16 mouse cellular contexts compared by ENCODE assay signal in the genomic region with DNA sequence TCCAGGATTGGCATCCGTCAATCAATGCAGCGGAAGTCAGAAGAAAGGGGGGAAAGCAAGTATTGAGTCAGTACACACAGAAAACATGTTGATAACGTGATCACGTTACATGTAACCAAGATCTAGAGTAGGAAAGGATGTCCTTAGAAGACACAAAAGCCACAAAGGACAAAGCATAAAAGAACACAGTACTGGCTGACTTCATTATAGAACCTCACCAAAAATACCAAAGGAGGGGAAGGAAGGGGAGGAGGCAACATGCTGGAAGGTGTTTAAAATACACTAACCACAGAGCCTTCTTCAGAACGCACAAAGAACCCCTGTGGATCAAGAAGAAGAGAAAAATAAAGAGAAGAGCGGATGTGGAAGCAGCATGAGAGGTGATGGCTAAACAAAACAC. TPM values are rescaled to one million over a fixed set of nuclear protein-coding genes. Genes with fewer than 3 reads are reported as not detected.
DNase-seq lines count a peak whose midpoint lies in the region; ATAC-seq lines count a peak whose summit lies in the region.
"Had no signal": no experiment of that assay in that cellular context is flagged by ENCODE, and none has a peak within 500 bp of the region (broad histone marks: within the 10 kb centered on the region; RNA-seq: fewer than 3 reads in every experiment).

No protein-coding gene starts in this region.

- no peaks in the 10 kb centered on the region for H3K27me3 ChIP-seq in forebrain, embryonic 12.5 days
- H3K27me3 ChIP-seq in forebrain, embryonic 11.5 days (ENCODE audit: control insufficient read depth, insufficient read depth, low read length), result no peaks in the 10 kb centered on the region
- H3K27me3 ChIP-seq in liver, embryonic 13.5 days, result no peaks in the 10 kb centered on the region
- no peaks in the 10 kb centered on the region for H3K27me3 ChIP-seq in liver, embryonic 11.5 days (replicated peaks; ENCODE audit: control insufficient read depth, insufficient read depth, low read length)
- H3K27me3 ChIP-seq: limb, embryonic 15.5 days; neural tube, embryonic 12.5 days had no signal

- H3K4me2 ChIP-seq in forebrain, embryonic 12.5 days, result no peak overlapping the region
- no peak overlapping the region for H3K4me2 ChIP-seq in forebrain, embryonic 11.5 days (ENCODE audit: low read depth, low read length, severe bottlenecking)
- H3K4me2 ChIP-seq in liver, embryonic 13.5 days, result peak overlapping the region; percentile 26; the same call in 1 of the 2 replicates
- H3K4me2 ChIP-seq in liver, embryonic 11.5 days, result no peak overlapping the region
- H3K4me2 ChIP-seq: limb, embryonic 15.5 days; neural tube, embryonic 12.5 days had no signal

- no peak for DNase-seq in forebrain, embryonic 11.5 days (ENCODE audit: low spot score)
- no peak for DNase-seq in liver, embryonic 13.5 days
- DNase-seq in liver, embryonic 11.5 days (ENCODE audit: low spot score), result no peak
- peak; percentile 58 for DNase-seq in 416B (ENCODE audit: low read depth)
- DNase-seq in adrenal gland, postnatal 14 days, result no peak
- DNase-seq in urinary bladder, postnatal 4 days (ENCODE audit: low spot score in 2 of 2), result no peak
- DNase-seq: cerebellum, adult 11 months; forebrain, postnatal 0 days; kidney, adult 9 months; lung, postnatal 4 days; midbrain, embryonic 14.5 days had no signal

- 84% methylated on average over 6 of the region's 6 CpGs for WGBS in forebrain, embryonic 12.5 days
- WGBS in forebrain, embryonic 11.5 days, result 86% methylated on average over 6 of the region's 6 CpGs
- WGBS in liver, embryonic 13.5 days (ENCODE audit: insufficient replicate concordance), result 67% methylated on average over 6 of the region's 6 CpGs
- WGBS in liver, embryonic 11.5 days, result 76% methylated on average over 6 of the region's 6 CpGs

- H3K9me3 ChIP-seq in forebrain, embryonic 12.5 days, result no peaks in the 10 kb centered on the region
- H3K9me3 ChIP-seq in forebrain, embryonic 11.5 days (ENCODE audit: control insufficient read depth, low read length), result no peaks in the 10 kb centered on the region
- no peaks in the 10 kb centered on the region for H3K9me3 ChIP-seq in liver, embryonic 13.5 days (replicated peaks)
- no peaks in the 10 kb centered on the region for H3K9me3 ChIP-seq in liver, embryonic 11.5 days (ENCODE audit: control insufficient read depth, low read length)
- H3K9me3 ChIP-seq: G1E; limb, embryonic 15.5 days; neural tube, embryonic 12.5 days had no signal

- peaks cover 21% of the 10 kb centered on the region for H3K4me1 ChIP-seq in forebrain, embryonic 12.5 days
- H3K4me1 ChIP-seq in forebrain, embryonic 11.5 days (replicated peaks; ENCODE audit: control insufficient read depth, insufficient read depth, low read length), result 0 out of 2 replicates have a peak, but pooled peaks cover 2% of the 10 kb centered on the region
- H3K4me1 ChIP-seq in liver, embryonic 13.5 days (replicated peaks), result peaks cover 81% of the 10 kb centered on the region
- H3K4me1 ChIP-seq in liver, embryonic 11.5 days (replicated peaks; ENCODE audit: control insufficient read depth, insufficient read depth, low read length), result peaks cover 33% of the 10 kb centered on the region

- peak overlapping the region; percentile 12; the same call in 1 of the 2 replicates for H3K9ac ChIP-seq in forebrain, embryonic 12.5 days
- no peak overlapping the region for H3K9ac ChIP-seq in forebrain, embryonic 11.5 days (ENCODE audit: low read length)
- peak overlapping the region; percentile 60; the same call in 1 of the 2 replicates for H3K9ac ChIP-seq in liver, embryonic 13.5 days
- no peak overlapping the region for H3K9ac ChIP-seq in liver, embryonic 11.5 days (ENCODE audit: low read depth, low read length)
- H3K9ac ChIP-seq: forebrain, postnatal 0 days; limb, embryonic 15.5 days; neural tube, embryonic 12.5 days had no signal

- no peak overlapping the region for H3K27ac ChIP-seq in forebrain, embryonic 12.5 days
- no peak overlapping the region for H3K27ac ChIP-seq in forebrain, embryonic 11.5 days (ENCODE audit: low read depth, low read length)
- peak overlapping the region; percentile 87 for H3K27ac ChIP-seq in liver, embryonic 13.5 days
- no peak overlapping the region for H3K27ac ChIP-seq in liver, embryonic 11.5 days (ENCODE audit: low read depth, low read length)
- H3K27ac ChIP-seq: limb, embryonic 15.5 days; neural tube, embryonic 12.5 days had no signal

- no peak overlapping the region for H3K4me3 ChIP-seq in forebrain, embryonic 12.5 days (replicated peaks)
- no peak overlapping the region for H3K4me3 ChIP-seq in forebrain, embryonic 11.5 days (ENCODE audit: low read depth, low read length)
- no peak overlapping the region for H3K4me3 ChIP-seq in liver, embryonic 13.5 days (replicated peaks)
- no peak overlapping the region for H3K4me3 ChIP-seq in liver, embryonic 11.5 days (ENCODE audit: low read depth, low read length)
- H3K4me3 ChIP-seq: limb, embryonic 15.5 days; neural tube, embryonic 12.5 days had no signal

- ATAC-seq in forebrain, embryonic 12.5 days (ENCODE audit: low FRiP score), result no peak
- no peak for ATAC-seq in forebrain, embryonic 11.5 days (replicated peaks; ENCODE audit: low FRiP score)
- no peak for ATAC-seq in liver, embryonic 13.5 days (ENCODE audit: low read depth)
- no peak for ATAC-seq in liver, embryonic 11.5 days (replicated peaks; ENCODE audit: low FRiP score)
- ATAC-seq in inflammation-experienced regulatory T-cells, adult 6 months, result peak; percentile 57
- ATAC-seq: forebrain, postnatal 0 days had no signal

- H3K36me3 ChIP-seq in forebrain, embryonic 12.5 days (replicated peaks), result peaks cover 16% of the 10 kb centered on the region
- H3K36me3 ChIP-seq in forebrain, embryonic 11.5 days (ENCODE audit: control insufficient read depth, insufficient read depth, low read length), result no peaks in the 10 kb centered on the region; the same call in 1 of the 2 replicates
- H3K36me3 ChIP-seq in liver, embryonic 13.5 days, result peaks cover 28% of the 10 kb centered on the region
- H3K36me3 ChIP-seq in liver, embryonic 11.5 days (ENCODE audit: control insufficient read depth, insufficient read depth, low read length), result peaks cover 4% of the 10 kb centered on the region; the same call in 1 of the 2 replicates

RNA-seq across cellular contexts. Expression of a gene that starts 2.7 kb away (rescaled TPM):
- 113 and 114 TPM in 2 replicates for polyA plus RNA-seq in forebrain, embryonic 12.5 days (2016; fragmentation: Nextera tagmentation; extraction: Ambion mirVana)
- polyA plus RNA-seq in forebrain, embryonic 11.5 days (2014; fragmentation: Nextera tagmentation; extraction: Ambion mirVana), result 115 and 116 TPM in 2 replicates
- polyA plus RNA-seq in liver, embryonic 13.5 days (2015; fragmentation: Nextera tagmentation; extraction: Ambion mirVana), result 97.4 and 102 TPM in 2 replicates
- 126 and 132 TPM in 2 replicates for polyA plus RNA-seq in liver, embryonic 11.5 days (2014; fragmentation: Nextera tagmentation; extraction: Ambion mirVana)
- polyA plus RNA-seq in inflammation-experienced regulatory T-cells, adult 6 months (2017; shearing (Covaris generic)), result 100 to 1,000 TPM in 1 of 3 experiments, 10 to 100 TPM in 2; 87.0 to 103 (median 99.4) TPM
- total RNA-seq in adrenal gland, postnatal 14 days (2021), result 43.3 and 44.6 TPM in 2 replicates

RNA-seq across cellular contexts. Expression of a gene that starts 44.2 kb away (rescaled TPM):
- 8.4 and 10.9 TPM in 2 replicates for polyA plus RNA-seq in forebrain, embryonic 12.5 days (2016; fragmentation: Nextera tagmentation; extraction: Ambion mirVana)
- polyA plus RNA-seq in forebrain, embryonic 11.5 days (2014; fragmentation: Nextera tagmentation; extraction: Ambion mirVana), result 11.4 and 12.9 TPM in 2 replicates
- 8.6 and 9.1 TPM in 2 replicates for polyA plus RNA-seq in liver, embryonic 13.5 days (2015; fragmentation: Nextera tagmentation; extraction: Ambion mirVana)
- polyA plus RNA-seq in liver, embryonic 11.5 days (2014; fragmentation: Nextera tagmentation; extraction: Ambion mirVana), result 14.8 and 15.2 TPM in 2 replicates
- 1 to 10 TPM; 2.4 to 7.3 (median 4.5) TPM for polyA plus RNA-seq in inflammation-experienced regulatory T-cells, adult 6 months (2017; shearing (Covaris generic))
- total RNA-seq in adrenal gland, postnatal 14 days (2021), result 4.0 and 4.5 TPM in 2 replicates

Comparison
In these comparisons a context has a peak if more than half of its experiments do, and no peak if none do; other contexts are left out.
1. H3K9ac ChIP-seq: peak in forebrain, embryonic 12.5 days (single experiment) and liver, embryonic 13.5 days (single experiment); none in forebrain, embryonic 11.5 days (single experiment) and liver, embryonic 11.5 days (single experiment).